Mouse (Mus musculus) mesoderm, embryonic 11.5 days (tissue): ENCODE results near the gene D130052B06Rik.
A peak's percentile ranks its signal among the peaks of the same experiment; 100 is the strongest.

Experiments
- DNase-seq: peaks from one replicate; pipeline ENCODE4 v3.0.0-alpha.2; 2012; ENCODE audit warnings: low read depth, low spot score

The D130052B06Rik gene

GRCm38 (mm10) chr11:33663599-33663998 is 64.5 kb downstream of the D130052B06Rik start:
- no peak for DNase-seq

- no peak for DNase-seq
Observed at GRCm38 (mm10) chr11:33668376-33668775, 69.3 kb downstream of the D130052B06Rik start.

- peak; percentile 48 for DNase-seq
Observed at GRCm38 (mm10) chr11:33670105-33670965, 71.2 kb downstream of the D130052B06Rik start.
